Mouse (Mus musculus) forebrain, embryonic 15.5 days (tissue): ENCODE results near the gene Slc2a9. TPM values are rescaled to one million over a fixed set of nuclear protein-coding genes. Genes with fewer than 3 reads are reported as not detected.

Experiments
- ATAC-seq: fragments of 200-750 bp; cut with Nextera tagmentation; replicated peaks from 2 replicates; pipeline ENCODE4 v1.8.0; 2017; ENCODE audit warnings: mild to moderate bottlenecking, moderate TSS enrichment, moderate library complexity
- H3K27ac ChIP-seq: fragments of 300-500 bp; sonication (generic); replicated peaks from 2 replicates; pipeline ENCODE4 v1.5.1; 2015; ENCODE audit warnings: mild to moderate bottlenecking, inconsistent platforms
- H3K27me3 ChIP-seq: fragments of 300-500 bp; sonication (generic); 2 replicates; pipeline ENCODE4 v1.6.1; 2015; ENCODE audit warnings: inconsistent platforms
- H3K36me3 ChIP-seq: fragments of 300-500 bp; sonication (generic); 2 replicates; pipeline ENCODE4 v1.6.1; 2015; ENCODE audit warnings: mild to moderate bottlenecking, inconsistent platforms
- H3K4me1 ChIP-seq: fragments of 300-500 bp; sonication (generic); 2 replicates; pipeline ENCODE4 v1.6.1; 2015; ENCODE audit warnings: inconsistent platforms
- H3K4me2 ChIP-seq: fragments of 300-500 bp; sonication (generic); replicated peaks from 2 replicates; pipeline ENCODE4 v1.6.1; 2015; ENCODE audit warnings: mild to moderate bottlenecking, inconsistent platforms
- H3K4me3 ChIP-seq: fragments of 300-500 bp; sonication (generic); 2 replicates; pipeline ENCODE4 v1.5.1; 2015; ENCODE audit warnings: mild to moderate bottlenecking, inconsistent platforms
- H3K9ac ChIP-seq: fragments of 300-500 bp; sonication (generic); replicated peaks from 2 replicates; pipeline ENCODE4 v1.6.1; 2015; ENCODE audit warnings: mild to moderate bottlenecking, inconsistent platforms
- H3K9me3 ChIP-seq: fragments of 300-500 bp; sonication (generic); 2 replicates; pipeline ENCODE4 v1.6.1; 2016; ENCODE audit warnings: inconsistent platforms
- WGBS: fragments of 180-500 bp; shearing (Covaris S2); methylation state at CpG from one replicate; pipeline ENCODE4 v1.1.7; 2015; ENCODE audit warnings: mixed read lengths; 5-methylcytosine and 5-hydroxymethylcytosine counted together
- polyA plus RNA-seq: library from polyadenylated mRNA; unstranded; fragments of >200 nt; fragmentation: Nextera tagmentation; extraction: Ambion mirVana; gene quantifications from 2 replicates; pipeline ENCODE4 v1.2.1, GENCODE M21; 2015

The Slc2a9 gene
- polyA plus RNA-seq, 1 experiment from 2014 or later, result 0.15 TPM

DNA sequence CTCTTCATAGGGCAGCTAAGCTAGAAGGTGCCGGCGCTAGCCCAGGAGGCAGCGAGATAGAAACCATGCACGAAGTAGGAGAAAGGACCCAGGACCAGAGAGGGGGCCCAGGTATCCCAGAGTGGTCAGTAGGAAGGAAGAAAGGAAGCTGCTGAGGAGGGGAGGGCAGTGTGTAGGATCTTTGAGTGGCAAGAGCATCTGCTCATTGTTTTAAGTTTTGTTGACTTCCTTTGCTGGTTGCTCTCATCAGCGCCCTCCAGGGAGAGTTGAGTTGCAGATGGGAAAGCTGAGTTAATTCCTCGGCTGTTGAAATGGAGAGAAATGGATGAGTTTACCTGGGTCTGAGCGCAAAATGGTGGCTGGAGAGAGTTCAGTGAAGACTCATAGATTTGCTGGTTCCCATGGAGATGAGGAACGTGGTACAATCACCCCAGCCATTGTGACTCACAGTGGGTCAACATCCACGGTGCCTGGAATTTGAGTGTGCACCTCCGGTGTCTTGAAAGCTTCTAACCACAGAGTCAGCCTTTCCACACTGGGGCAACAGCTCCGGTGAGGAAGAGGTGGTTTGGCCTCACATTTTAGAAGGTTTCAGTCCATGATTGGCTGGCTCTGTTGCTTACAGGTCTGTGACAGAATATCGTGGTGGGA is 201.1 kb downstream of the Slc2a9 start:
- no peak overlapping the region for H3K4me3 ChIP-seq
- no peak overlapping the region for H3K9ac ChIP-seq
- H3K4me2 ChIP-seq, result no peak overlapping the region
- no peak for ATAC-seq
- WGBS, result 88% methylated on average over 12 of the region's 12 CpGs
- no peaks in the 10 kb centered on the region for H3K36me3 ChIP-seq
- no peaks in the 10 kb centered on the region for H3K9me3 ChIP-seq
- no peaks in the 10 kb centered on the region for H3K4me1 ChIP-seq
- H3K27ac ChIP-seq, result no peak overlapping the region
- H3K27me3 ChIP-seq, result no peaks in the 10 kb centered on the region; the same call in 1 of the 2 replicates

Other genes starting within 250 kb of the Slc2a9 start
- 94.0 and 95.0 TPM in 2 replicates for gene Tmem128, start 243.0 kb downstream of the Slc2a9 start, polyA plus RNA-seq
- gene Otop1, start 227.2 kb downstream of the Slc2a9 start, polyA plus RNA-seq, result not detected in 2 replicates
- gene Drd5, start 183.8 kb downstream of the Slc2a9 start, polyA plus RNA-seq, result 0.33 and 0.34 TPM in 2 replicates
- 162 and 176 TPM in 2 replicates for gene Wdr1, start 60.1 kb upstream of the Slc2a9 start, polyA plus RNA-seq
- gene Zfp518b, start 181.7 kb upstream of the Slc2a9 start, polyA plus RNA-seq, result 41.9 and 47.8 TPM in 2 replicates